Mouse (Mus musculus) CD4-positive naive resting alpha-beta T cell, adult 76 days (primary cell): Measurements from ENCODE around the gene Otop1. TPM values are rescaled to one million over a fixed set of nuclear protein-coding genes. Genes with fewer than 3 reads are reported as not detected.

Experiments used
- total RNA-seq: library from RNA; stranded (reverse); gene quantifications from one replicate; pipeline ENCODE4 v1.2.4, GENCODE M21; 2023

Gene Otop1
- total RNA-seq, result not detected

DNA sequence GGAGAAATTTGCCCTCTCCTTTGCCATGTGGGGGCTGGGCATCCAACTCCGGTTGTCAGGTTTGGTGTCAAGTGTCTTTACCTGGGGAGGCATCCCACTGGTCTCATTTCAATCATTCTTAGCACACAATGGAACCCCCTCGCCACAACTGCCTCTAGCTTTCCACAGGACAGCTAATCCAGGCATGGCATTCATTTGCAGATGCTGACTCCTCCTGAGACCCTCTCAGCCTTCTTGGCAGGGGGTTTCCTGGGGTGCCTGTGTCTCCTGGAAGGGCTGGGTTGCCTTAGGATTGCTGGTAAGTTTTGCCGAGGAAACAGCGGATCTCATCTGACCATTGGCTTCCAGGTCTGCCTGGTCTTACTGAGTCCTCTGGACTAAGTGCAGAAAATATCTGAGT is at the start of gene Otop1:
Otop1 (plus strand) TSS at position 202 of the 400 bp plus-strand sequence.

GRCm38 (mm10) chr5:38260107-38260682 is 15.6 kb upstream of the Otop1 start, which contains the start of gene Tmem128:
Tmem128 (plus strand) TSS chr5:38260185.

DNA sequence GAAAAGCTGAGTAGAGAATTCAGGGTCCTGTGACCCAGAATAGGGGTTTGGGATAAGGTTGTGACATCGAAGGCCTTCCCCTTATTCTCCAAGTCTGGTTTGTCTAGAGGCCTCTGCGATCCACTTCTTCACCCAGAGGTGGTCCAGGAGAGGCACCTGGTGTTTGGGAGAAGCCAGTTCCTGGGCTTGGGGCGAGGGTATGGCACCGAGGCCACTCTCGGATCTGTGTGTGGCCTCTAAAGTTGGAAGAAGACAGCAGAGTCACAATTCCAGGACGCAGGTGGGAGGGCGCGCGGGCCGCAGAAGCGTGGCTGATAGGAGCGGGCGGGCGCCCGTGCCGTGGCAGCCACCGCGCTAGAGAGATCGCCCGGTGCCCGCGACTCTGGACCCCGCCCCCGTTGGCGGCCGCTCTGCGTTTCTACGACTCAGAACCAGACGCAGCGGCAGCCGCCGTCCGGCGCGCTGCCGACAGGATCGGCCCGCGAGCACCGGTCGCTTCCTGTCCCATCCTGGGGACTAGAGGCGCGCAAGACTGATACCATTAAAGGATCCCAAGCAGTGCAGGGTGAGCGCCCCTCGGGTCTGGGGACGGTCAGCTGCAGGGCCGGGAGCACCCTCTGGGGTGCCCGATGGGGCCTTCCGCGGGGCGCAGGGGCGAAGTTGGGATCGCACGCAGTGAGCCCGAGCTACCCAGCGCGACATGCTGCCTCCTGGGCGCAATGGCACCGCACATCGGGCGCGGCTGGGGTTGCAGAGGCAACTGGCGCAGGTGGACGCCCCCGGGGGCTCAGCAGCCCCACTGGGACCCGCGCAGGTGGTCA is 43.4 kb downstream of the Otop1 start, which contains the start of gene Drd5:
Drd5 (plus strand) TSS at position 402 of the 821 bp plus-strand sequence.

Other genes starting within 250 kb of the Otop1 start
- gene Stx18, start 237.2 kb upstream of the Otop1 start, total RNA-seq, result 24.7 TPM
- gene Nsg1, start 116.1 kb upstream of the Otop1 start, total RNA-seq, result 2.3 TPM
- 22.4 TPM for gene Zbtb49, start 55.5 kb upstream of the Otop1 start, total RNA-seq
- 34.8 TPM for gene Lyar, start 55.5 kb upstream of the Otop1 start, total RNA-seq
- 108 TPM for gene Tmem128, start 15.8 kb upstream of the Otop1 start, total RNA-seq
- gene Drd5, start 43.4 kb downstream of the Otop1 start, total RNA-seq, result not detected
- 14.3 TPM for gene Slc2a9, start 227.2 kb downstream of the Otop1 start, total RNA-seq